28 mouse cellular contexts compared by ENCODE assay signal in the genomic region with DNA sequence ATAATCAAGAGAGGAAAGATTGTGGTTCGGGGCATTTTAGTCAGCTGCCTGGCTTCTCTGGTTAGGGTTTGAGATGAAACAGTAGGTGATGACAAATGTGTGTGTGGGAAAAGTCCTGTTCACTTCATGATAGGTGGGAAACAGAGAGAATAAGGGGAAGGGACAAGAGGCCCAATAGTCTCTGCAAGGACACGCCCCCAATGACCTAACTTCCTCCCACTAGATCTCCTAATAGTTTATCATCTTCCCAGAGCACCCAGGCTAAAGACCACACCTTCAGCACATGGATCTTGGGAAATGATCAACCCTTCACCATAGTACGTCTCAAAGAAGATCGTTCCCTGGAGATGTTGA.
"Had no signal": no experiment of that assay in that cellular context is flagged by ENCODE, and none has a peak within 500 bp of the region (broad histone marks: within the 10 kb centered on the region; RNA-seq: fewer than 3 reads in every experiment).

No protein-coding gene starts in this region.

- H3K36me3 ChIP-seq: heart, embryonic 13.5 days; heart, embryonic 15.5 days; hindbrain, embryonic 10.5 days; hindbrain, embryonic 12.5 days; intestine, embryonic 15.5 days; limb, embryonic 12.5 days; liver, embryonic 13.5 days; liver, embryonic 15.5 days had no signal

- DNase-seq: gastrocnemius, adult 2 months; gastrocnemius, postnatal 10 days; gastrocnemius, postnatal 25 days; heart, postnatal 14 days; heart, postnatal 4 days; kidney, adult 18-20 months; kidney, adult 8-10 months; kidney, postnatal 10 days; kidney, postnatal 36 days; layer of hippocampus, adult 9-11 months; layer of hippocampus, postnatal 36 days; left cerebral cortex, postnatal 4 days; liver; liver, embryonic 13.5 days; liver, postnatal 0 days had no signal

- H3K4me3 ChIP-seq: gastrocnemius, adult 2 months; heart, embryonic 13.5 days; heart, embryonic 15.5 days; hindbrain, embryonic 10.5 days; hindbrain, embryonic 12.5 days; intestine, embryonic 15.5 days; limb, embryonic 12.5 days; liver, embryonic 13.5 days; liver, embryonic 15.5 days had no signal

- H3K9me3 ChIP-seq: heart, embryonic 13.5 days; heart, embryonic 15.5 days; hindbrain, embryonic 10.5 days; hindbrain, embryonic 12.5 days; intestine, embryonic 15.5 days; limb, embryonic 12.5 days; liver, embryonic 15.5 days had no signal

- H3K9ac ChIP-seq: heart, embryonic 13.5 days; heart, embryonic 15.5 days; hindbrain, embryonic 12.5 days; hindbrain, embryonic 14.5 days; intestine, embryonic 15.5 days; limb, embryonic 12.5 days; liver, embryonic 13.5 days; liver, embryonic 15.5 days; liver, postnatal 0 days had no signal

- H3K27ac ChIP-seq: gastrocnemius, adult 2 months; heart, embryonic 13.5 days; heart, embryonic 15.5 days; hindbrain, embryonic 10.5 days; hindbrain, embryonic 12.5 days; hindbrain, embryonic 14.5 days; intestine, embryonic 15.5 days; limb, embryonic 12.5 days; liver, embryonic 13.5 days; liver, embryonic 15.5 days had no signal

- H3K4me2 ChIP-seq: heart, embryonic 11.5 days; heart, embryonic 13.5 days; heart, embryonic 15.5 days; hindbrain, embryonic 12.5 days; hindbrain, embryonic 14.5 days; intestine, embryonic 15.5 days; limb, embryonic 12.5 days; liver, embryonic 11.5 days; liver, embryonic 13.5 days; liver, embryonic 15.5 days had no signal

- ATAC-seq: hindbrain, embryonic 16.5 days; inflammation-experienced regulatory T-cells, adult 6 months; intestine, embryonic 15.5 days; intestine, postnatal 0 days; liver, postnatal 0 days had no signal

- H3K27me3 ChIP-seq: heart, embryonic 13.5 days; heart, embryonic 15.5 days; hindbrain, embryonic 12.5 days; intestine, embryonic 15.5 days; liver, embryonic 13.5 days; liver, embryonic 15.5 days had no signal

- H3K4me1 ChIP-seq: heart, embryonic 13.5 days; heart, embryonic 15.5 days; hindbrain, embryonic 10.5 days; hindbrain, embryonic 12.5 days; intestine, embryonic 15.5 days; liver, embryonic 13.5 days; liver, embryonic 15.5 days had no signal
